Mouse (Mus musculus): Measurements from ENCODE around the gene AU040320.

The AU040320 gene

DNA sequence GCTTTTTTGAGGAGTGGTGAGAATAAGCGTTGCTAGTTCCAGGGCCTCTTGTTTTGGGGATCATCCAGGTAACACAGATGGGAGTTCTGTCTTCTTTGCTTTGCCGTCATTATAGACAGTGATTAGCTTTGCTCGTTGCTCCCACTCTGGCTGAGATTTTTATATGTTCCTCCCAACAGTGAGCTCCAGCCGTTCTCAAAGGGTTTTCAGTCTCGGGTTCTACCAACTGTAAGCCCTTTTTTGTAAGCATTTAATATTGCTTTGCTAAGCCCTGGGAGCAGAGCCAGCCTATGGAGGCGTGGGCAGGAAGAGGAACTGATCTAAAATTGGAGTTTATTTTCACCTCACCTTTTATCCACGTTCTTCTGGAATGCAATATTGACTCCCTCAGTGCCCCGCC is 29.7 kb downstream of the AU040320 start:
- DNase-seq (ENCODE audit: low read depth, low spot score) = no peak

DNA sequence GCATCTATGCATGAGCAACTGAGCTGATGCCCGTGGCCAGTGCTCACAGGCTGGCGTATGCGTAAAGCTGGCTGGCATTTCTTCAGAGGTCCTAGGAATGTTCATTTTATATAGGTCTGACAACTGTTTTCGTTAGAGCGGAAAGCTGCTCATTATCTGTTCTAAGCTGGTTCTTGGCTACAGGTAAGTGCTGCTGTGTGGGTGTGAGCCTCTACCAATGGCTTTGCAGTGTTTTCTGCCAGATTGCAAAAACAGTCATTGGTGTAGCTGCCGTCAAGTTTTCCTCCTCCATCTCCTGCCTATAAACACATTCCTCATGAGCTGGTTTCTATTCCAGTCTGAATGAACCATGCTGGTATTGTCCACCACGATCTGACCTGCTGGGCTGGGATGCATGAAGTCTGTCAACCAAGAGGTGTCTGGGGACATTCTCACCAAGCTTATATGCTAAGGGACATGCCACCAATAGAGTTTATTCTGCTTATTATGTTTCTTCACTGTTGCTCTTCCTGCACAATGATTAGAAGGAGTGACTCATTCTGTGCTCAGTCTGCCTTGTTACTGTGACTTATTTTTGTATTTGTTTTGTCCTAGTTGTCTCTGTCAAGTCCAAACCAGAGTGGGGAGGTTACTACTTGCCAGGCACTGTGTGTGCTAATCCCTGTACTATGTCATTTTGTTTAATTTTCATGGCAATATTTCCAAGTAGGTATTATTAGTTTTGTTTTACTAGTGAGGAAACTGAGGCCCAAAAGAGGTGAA is 39.2 kb downstream of the AU040320 start:
- DNase-seq (ENCODE audit: low read depth, low spot score) = no peak

GRCm38 (mm10) chr4:126802174-126802573 is 48.8 kb downstream of the AU040320 start:
- no peak for DNase-seq (ENCODE audit: low read depth, low spot score)

- DNase-seq (ENCODE audit: low read depth, low spot score) = no peak
Measured at GRCm38 (mm10) chr4:126803268-126803873, 50.0 kb downstream of the AU040320 start.

GRCm38 (mm10) chr4:126805741-126806140 is 52.4 kb downstream of the AU040320 start:
- no peak for DNase-seq (ENCODE audit: low read depth, low spot score)

GRCm38 (mm10) chr4:126806692-126807427 is 53.5 kb downstream of the AU040320 start:
- DNase-seq (ENCODE audit: low read depth, low spot score) = no peak

- DNase-seq (ENCODE audit: low read depth, low spot score) = no peak
Measured at GRCm38 (mm10) chr4:126810566-126810965, 57.2 kb downstream of the AU040320 start.

DNA sequence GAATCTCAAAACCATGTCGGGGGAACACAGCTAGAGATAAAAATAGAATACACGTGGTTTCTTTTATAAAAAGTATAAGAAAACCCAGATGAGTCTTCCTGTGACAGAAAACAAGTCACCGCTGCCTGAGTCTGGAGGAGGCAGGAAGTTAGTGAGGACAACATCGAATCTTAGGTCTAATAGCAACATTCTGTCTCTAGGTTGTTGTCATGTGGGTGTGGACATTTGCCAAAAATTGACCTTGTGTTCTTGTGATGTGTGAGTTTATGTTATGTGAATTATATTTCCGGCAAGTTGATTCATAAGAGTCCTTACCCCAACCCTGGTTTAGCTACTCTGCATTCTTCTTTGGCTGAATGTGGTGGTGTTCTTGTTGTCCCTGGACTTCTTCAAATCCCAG is 59.9 kb downstream of the AU040320 start:
- no peak for DNase-seq (ENCODE audit: low read depth, low spot score)

- DNase-seq (ENCODE audit: low read depth, low spot score) = no peak
Measured at GRCm38 (mm10) chr4:126814854-126815253, 61.5 kb downstream of the AU040320 start.

GRCm38 (mm10) chr4:126822891-126823882 is 69.8 kb downstream of the AU040320 start:
- DNase-seq (ENCODE audit: low read depth, low spot score) = no peak

DNA sequence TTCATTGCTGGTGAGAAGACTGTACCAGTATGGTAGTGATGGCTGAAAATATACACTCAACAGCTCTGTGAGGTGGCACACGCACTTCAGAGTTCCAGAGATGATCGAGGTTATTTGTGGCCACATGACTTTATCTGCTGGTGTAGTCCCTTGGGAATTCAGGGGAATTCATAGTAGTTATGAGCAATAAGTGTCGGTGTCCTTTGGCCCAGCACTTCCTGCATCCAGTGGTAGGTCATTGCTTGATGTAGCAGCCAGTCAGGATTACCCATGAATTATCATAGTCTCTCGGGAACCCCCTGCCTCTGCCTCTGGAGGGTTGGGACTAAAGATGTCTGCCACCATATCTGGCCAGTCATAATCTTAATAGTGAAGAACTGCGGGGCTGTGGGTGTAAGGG is 70.6 kb downstream of the AU040320 start:
- DNase-seq (ENCODE audit: low read depth, low spot score) = no peak

- DNase-seq (ENCODE audit: low read depth, low spot score) = no peak
Measured at GRCm38 (mm10) chr4:126831122-126831521, 77.8 kb downstream of the AU040320 start.

DNA sequence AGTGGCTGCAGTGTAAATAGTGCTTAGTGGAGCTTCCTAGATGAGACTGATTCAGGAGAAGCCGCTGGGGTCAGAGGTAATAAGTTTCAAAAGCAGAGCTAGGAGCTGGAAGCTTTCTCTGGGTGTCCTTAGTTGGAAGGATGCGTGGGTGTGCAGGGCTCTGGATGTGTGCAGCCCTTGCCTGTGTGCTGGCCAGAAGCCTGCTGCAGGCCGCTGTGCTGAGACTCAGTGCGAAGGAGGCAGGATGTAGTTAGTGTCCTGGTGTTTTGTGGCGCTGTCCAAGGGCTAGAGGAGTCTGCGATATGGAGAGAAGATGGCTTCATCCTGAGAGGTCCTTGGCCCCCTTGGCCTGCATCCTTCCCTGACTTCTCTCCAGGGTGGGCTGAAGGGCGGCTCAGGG is 85.5 kb downstream of the AU040320 start:
- no peak for DNase-seq (ENCODE audit: low read depth, low spot score)

DNA sequence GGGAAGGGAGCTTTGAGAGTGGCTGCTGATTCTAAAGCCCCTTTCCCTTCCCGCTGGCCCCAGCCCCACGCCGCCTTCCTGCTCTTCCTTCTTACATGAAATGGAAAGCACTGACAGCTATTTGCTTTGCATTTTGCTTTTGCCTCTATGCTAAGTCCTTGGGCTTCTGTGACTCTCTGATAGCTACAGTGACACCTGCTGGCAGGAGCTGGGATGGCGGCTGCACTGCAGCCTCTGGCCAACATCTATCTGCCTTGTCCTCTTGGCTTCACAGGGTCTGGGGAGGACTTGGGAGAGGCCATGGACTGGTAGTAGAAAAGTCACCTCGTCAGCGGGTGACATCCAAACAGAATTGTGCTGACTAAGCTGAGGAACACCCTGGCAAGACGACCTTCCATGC is 86.5 kb downstream of the AU040320 start:
- DNase-seq (ENCODE audit: low read depth, low spot score) = peak; percentile 84

- no peak for DNase-seq (ENCODE audit: low read depth, low spot score)
Measured at GRCm38 (mm10) chr4:126840996-126841560, 87.7 kb downstream of the AU040320 start.

DNA sequence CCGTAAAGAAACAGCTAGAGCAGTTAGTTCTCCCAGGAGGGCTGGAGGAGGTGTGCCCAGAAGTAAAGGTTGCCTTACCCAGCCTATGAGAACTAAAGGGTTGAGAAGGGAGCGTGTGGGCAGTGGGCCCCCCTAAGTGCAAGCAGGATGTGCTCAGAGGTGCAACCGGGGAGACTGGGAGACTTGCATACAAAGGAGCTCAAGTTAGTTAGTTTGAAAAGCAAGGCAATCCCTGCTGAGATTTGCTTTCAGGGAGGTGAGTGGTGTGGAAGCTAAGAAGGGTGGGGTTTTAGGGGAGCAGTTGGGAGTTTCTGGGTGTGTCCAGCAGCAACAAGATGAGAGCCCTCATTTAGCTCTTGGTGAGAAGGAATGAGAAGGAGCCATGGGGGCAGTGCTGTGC is 89.6 kb downstream of the AU040320 start:
- DNase-seq (ENCODE audit: low read depth, low spot score) = no peak

- DNase-seq (ENCODE audit: low read depth, low spot score) = no peak
Measured at GRCm38 (mm10) chr4:126845664-126846063, 92.3 kb downstream of the AU040320 start.

GRCm38 (mm10) chr4:126846971-126847370 is 93.6 kb downstream of the AU040320 start:
- no peak for DNase-seq (ENCODE audit: low read depth, low spot score)

- DNase-seq (ENCODE audit: low read depth, low spot score) = no peak
Measured at GRCm38 (mm10) chr4:126850019-126850777, 96.9 kb downstream of the AU040320 start.

DNA sequence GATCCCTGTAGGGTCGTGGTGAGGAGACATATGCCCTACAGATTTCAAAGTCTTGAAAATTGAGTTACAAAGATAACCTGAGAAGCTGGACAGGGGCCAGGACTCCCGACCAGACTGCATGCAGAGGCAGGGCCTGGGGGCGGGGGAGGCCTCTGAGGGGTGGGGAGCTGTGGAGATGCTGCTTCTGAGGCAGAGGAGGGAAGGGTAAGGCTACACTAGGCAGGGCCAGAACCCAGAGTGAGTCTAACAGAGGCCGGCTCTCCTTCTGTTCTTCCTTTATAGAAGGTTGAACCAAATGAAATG is 97.4 kb downstream of the AU040320 start:
- no peak for DNase-seq (ENCODE audit: low read depth, low spot score)

- no peak for DNase-seq (ENCODE audit: low read depth, low spot score)
Measured at GRCm38 (mm10) chr4:126852971-126853370, 99.6 kb downstream of the AU040320 start.

Data from mesoderm, embryonic 11.5 days (tissue).